Mouse (Mus musculus): ENCODE measurements around the gene Cdk5r1. TPM values are rescaled to one million over a fixed set of nuclear protein-coding genes. Genes with fewer than 3 reads are reported as not detected.

The Cdk5r1 gene
- polyA plus RNA-seq, 1 experiment: 0.84 TPM

DNA sequence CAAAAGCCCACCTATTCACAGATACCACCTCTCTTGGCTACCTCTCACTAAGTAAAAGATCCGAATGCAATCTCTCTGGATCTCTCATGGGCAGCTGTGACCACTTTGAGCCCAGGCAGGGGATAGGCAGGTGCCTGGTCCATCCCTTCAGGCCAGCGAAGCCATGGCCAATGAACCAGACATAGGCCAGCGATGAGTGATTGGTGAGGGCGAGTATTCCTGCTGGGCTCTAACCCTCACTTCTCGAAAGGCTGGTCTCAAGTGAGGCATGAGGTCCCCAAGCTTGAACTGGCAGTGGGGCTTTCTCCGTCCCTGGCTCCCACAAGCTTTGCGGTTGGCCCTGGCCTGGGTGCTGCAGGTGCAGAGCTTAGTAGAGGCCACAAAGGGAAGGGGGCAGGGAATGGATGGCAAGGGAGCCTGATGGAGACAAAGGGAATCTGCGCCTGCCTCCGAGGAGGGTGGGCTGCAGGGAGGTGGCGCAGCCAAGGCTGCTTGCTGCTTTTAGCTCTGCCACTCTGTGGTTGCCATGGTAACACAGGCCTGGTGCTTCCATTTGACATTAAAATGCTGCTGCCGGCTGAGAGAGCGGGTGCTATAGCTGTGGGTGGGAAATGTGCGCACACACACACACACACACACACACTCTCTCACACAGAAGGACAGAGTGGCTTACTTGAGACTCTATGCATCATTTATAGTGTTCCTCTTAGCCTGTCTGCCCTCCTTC is 27.1 kb downstream of the Cdk5r1 start:
- H3K4me1 ChIP-seq: peaks cover 65% of the 10 kb centered on the region
- no peaks in the 10 kb centered on the region for H3K36me3 ChIP-seq (replicated peaks; ENCODE audit: low read length)
- TF ChIP-seq FLI1 (IDR thresholded peaks at IDR 0.05; ENCODE audit: low read length): no peak
- no peak for TF ChIP-seq GATA1 (IDR thresholded peaks at IDR 0.05; ENCODE audit: borderline replicate concordance, low read length)
- peaks cover 3% of the 10 kb centered on the region; the same call in 1 of the 2 replicates for H3K9me3 ChIP-seq
- H3K4me3 ChIP-seq (replicated peaks): no peak overlapping the region
- peaks cover 34% of the 10 kb centered on the region for H3K27me3 ChIP-seq (replicated peaks)

DNA sequence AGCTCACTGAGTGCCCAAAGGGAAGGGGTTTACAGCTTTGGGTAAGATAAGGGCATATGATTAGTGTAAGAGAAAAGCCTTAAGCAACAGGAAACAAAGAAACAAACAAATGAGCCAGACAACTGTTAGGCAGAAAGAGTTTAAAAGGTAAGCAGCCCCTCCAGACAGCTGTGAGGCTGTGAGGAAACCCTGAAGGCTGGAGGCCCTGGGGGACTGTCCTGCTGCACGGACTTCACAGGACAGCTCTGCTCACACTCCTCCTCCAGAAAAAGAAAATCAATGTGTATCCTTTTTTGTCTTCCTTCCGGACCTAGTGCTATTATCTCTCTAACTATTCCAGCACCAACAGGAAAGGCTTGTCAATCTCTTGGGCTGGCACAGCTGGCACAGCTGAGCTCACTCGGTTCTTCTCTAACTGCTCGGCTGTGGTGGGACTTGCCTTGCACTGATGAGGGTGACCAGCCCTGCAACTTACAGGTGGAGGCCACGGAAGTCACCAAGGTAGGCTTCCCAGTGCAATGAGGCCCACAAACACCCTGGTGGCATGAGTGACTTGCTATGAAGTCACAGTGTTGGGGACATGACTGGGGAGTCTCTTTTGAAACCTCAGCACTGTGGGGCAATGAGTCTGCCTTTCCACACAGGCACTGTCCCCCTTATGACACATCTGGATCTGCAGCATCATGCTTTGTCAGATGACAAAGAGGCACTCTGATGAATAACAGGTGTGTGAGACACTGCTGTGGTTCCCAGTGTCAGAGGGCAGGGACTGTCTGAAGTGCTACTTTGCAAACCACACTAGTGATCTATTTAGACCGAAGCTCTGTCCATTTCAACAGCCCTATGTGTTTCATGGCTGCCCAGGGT is 27.9 kb downstream of the Cdk5r1 start:
- Histone ChIP-seq H3K4me1 (peaks cover 62% of the 10 kb centered on the region), H3K9me3 (peaks cover 3% of the 10 kb centered on the region; the same call in 1 of the 2 replicates), H3K4me3 (replicated peaks) (peak overlapping the region; percentile 57), H3K36me3 (replicated peaks; ENCODE audit: low read length) (no peaks in the 10 kb centered on the region), H3K27me3 (replicated peaks) (peaks cover 36% of the 10 kb centered on the region)
- TF ChIP-seq GATA1 (IDR thresholded peaks at IDR 0.05; ENCODE audit: borderline replicate concordance, low read length): no peak
- TF ChIP-seq FLI1 (IDR thresholded peaks at IDR 0.05; ENCODE audit: low read length): no peak

DNA sequence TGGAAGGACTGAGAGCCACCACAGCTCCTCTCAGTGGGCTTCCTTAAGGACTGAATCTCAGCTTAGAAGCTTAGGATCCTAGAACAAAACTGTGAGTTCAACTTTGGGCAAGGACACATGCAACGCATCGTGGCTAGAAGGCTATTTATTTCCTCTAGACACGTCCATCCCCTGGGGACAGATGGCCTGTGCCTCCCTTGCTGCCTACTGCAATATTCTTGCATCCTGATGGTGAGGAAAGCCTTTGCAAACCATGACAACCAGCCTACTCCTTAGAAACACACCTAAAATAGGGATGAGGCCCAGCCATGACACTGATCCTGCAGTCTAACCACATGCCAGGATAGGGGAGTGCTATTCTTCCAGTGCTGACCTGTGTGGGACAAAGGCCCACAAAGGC is 28.8 kb downstream of the Cdk5r1 start:
- TF ChIP-seq FLI1 (IDR thresholded peaks at IDR 0.05; ENCODE audit: low read length) (no peak), GATA1 (IDR thresholded peaks at IDR 0.05; ENCODE audit: borderline replicate concordance, low read length) (no peak)
- Histone ChIP-seq H3K4me3 (replicated peaks) (no peak overlapping the region), H3K9me3 (peaks cover 3% of the 10 kb centered on the region; the same call in 1 of the 2 replicates), H3K4me1 (peaks cover 61% of the 10 kb centered on the region), H3K36me3 (replicated peaks; ENCODE audit: low read length) (no peaks in the 10 kb centered on the region), H3K27me3 (replicated peaks) (peaks cover 39% of the 10 kb centered on the region)

DNA sequence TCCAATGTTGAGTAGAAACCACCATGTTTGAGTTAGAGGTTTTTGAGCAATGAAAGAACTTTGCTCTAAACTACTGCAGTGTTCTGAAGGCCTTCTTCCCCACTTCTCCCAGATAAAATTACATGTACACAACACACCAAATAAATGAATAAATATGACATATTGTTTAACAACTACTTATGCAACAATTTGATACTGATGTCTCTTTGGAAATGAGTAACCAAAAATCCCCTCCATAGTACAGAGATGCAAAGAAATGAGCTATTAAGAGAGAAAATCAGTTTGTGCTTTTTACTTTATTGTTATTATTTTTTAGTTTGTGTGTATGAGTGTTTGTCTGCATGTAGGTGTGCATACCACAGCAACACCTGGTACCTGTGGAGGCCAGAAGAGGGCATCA is 29.7 kb downstream of the Cdk5r1 start:
- Histone ChIP-seq H3K27me3 (replicated peaks) (peaks cover 36% of the 10 kb centered on the region), H3K36me3 (replicated peaks; ENCODE audit: low read length) (no peaks in the 10 kb centered on the region), H3K9me3 (peaks cover 3% of the 10 kb centered on the region; the same call in 1 of the 2 replicates), H3K4me1 (peaks cover 68% of the 10 kb centered on the region), H3K4me3 (replicated peaks) (no peak overlapping the region)
- no peak for TF ChIP-seq FLI1 (IDR thresholded peaks at IDR 0.05; ENCODE audit: low read length)
- no peak for TF ChIP-seq GATA1 (IDR thresholded peaks at IDR 0.05; ENCODE audit: borderline replicate concordance, low read length)

DNA sequence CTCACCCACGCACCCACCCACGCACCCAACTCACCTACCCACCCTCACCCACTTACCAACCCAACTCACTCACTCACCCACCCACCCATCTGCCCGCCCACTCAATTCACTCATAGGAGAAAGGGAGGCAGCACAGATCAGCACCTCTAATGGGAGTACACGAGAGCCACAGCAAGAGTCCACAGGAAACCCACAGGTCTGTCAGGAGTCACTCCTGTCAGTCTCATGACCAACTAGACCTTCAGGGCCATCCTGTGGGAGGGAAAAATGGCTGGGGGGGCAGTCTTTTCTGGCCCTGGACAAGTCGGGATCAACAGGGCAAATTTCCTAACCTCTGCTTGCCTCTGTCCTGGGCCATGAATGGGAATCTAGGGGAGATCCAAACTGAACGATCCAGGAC is 31.0 kb downstream of the Cdk5r1 start:
- H3K36me3 ChIP-seq (replicated peaks; ENCODE audit: low read length): no peaks in the 10 kb centered on the region
- no peak for TF ChIP-seq GATA1 (IDR thresholded peaks at IDR 0.05; ENCODE audit: borderline replicate concordance, low read length)
- TF ChIP-seq FLI1 (IDR thresholded peaks at IDR 0.05; ENCODE audit: low read length): no peak
- H3K9me3 ChIP-seq: peaks cover 3% of the 10 kb centered on the region; the same call in 1 of the 2 replicates
- H3K4me3 ChIP-seq (replicated peaks): peak overlapping the region; percentile 76
- H3K4me1 ChIP-seq: peaks cover 69% of the 10 kb centered on the region
- peaks cover 36% of the 10 kb centered on the region for H3K27me3 ChIP-seq (replicated peaks)

DNA sequence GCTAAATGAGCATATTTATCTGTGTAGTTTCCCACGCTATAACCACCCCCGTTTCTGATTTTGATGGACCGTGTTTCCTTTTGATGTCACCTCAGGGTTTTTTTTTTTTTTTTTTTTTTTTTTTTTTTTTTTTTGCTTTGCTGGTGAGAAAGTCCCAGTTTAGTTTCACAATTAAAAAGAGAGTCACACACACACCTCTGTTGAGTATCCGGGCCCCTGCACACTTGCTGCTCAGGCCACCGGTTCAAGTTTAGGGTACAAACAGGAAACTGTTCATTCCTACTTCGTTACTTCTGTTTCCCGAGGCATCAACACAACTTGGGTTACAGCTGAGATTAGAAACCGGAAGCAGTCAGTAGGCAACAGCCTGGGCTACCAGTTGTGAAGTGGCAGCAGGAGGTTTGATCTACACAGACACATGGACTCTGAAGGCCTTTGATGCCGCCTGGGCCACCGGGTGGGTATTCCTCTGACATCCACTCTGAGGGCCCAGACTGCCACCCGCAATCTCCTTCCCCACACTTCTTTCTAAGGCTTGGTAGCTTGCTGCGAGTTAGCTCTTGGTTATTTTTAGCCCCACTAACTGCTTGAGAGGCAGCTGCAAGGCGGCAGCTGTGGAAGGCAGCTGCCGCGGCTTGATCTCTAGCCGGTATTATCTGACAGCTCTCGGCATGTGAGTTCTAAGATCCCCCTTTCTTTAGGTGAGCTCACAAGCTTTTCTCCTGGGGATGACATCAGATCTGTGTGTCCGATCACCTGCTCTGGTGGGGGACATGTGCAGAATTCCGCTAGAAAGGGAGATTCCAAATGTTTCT is 31.7 kb downstream of the Cdk5r1 start:
- Histone ChIP-seq H3K9me3 (peaks cover 3% of the 10 kb centered on the region; the same call in 1 of the 2 replicates), H3K4me3 (replicated peaks) (peak overlapping the region; percentile 85), H3K27me3 (replicated peaks) (peaks cover 30% of the 10 kb centered on the region), H3K36me3 (replicated peaks; ENCODE audit: low read length) (no peaks in the 10 kb centered on the region), H3K4me1 (peaks cover 73% of the 10 kb centered on the region)
- no peak for TF ChIP-seq GATA1 (IDR thresholded peaks at IDR 0.05; ENCODE audit: borderline replicate concordance, low read length)
- no peak for TF ChIP-seq FLI1 (IDR thresholded peaks at IDR 0.05; ENCODE audit: low read length)

DNA sequence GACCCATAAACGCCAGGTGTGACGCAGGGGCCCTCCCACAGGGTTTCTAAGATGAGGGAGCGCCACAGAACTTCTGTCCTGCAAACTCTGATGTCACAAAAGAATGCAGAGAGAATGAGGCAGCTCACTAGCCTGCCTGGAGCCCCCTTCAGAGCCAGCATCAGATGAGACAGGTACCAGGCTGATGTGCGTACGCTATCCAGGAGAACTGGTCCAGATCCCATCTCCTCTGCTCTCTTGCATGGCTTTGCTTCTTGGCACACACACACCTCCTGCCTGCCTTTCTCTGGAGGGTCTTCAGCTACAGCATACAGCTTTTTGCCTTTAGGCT is 32.3 kb downstream of the Cdk5r1 start:
- Histone ChIP-seq H3K4me1 (peaks cover 73% of the 10 kb centered on the region), H3K36me3 (replicated peaks; ENCODE audit: low read length) (no peaks in the 10 kb centered on the region), H3K27me3 (replicated peaks) (peaks cover 24% of the 10 kb centered on the region), H3K4me3 (replicated peaks) (peak overlapping the region; percentile 85), H3K9me3 (peaks cover 3% of the 10 kb centered on the region; the same call in 1 of the 2 replicates)
- TF ChIP-seq GATA1 (IDR thresholded peaks at IDR 0.05; ENCODE audit: borderline replicate concordance, low read length) (no peak), FLI1 (IDR thresholded peaks at IDR 0.05; ENCODE audit: low read length) (no peak)

DNA sequence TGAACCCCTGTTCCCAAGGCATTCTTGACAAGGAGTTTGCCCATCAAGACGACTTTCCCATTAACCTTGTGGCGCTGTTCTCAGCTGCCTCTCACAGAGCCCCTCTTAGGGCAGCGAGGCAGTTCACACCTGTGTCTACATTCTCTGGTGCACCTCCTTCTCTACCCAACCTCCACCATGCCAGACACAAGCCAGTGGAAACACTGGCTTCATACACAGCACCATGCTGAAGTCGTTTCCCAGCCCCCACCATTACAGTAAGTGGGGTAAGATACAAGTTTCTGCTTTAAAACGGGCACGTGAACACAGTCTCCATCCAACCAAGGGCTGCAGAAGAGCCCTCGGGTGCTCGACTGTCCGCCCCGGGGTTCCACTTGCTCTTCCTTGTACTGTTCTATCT is 33.3 kb downstream of the Cdk5r1 start:
- no peak for TF ChIP-seq GATA1 (IDR thresholded peaks at IDR 0.05; ENCODE audit: borderline replicate concordance, low read length)
- TF ChIP-seq FLI1 (IDR thresholded peaks at IDR 0.05; ENCODE audit: low read length): no peak
- Histone ChIP-seq H3K4me1 (peaks cover 66% of the 10 kb centered on the region), H3K4me3 (replicated peaks) (no peak overlapping the region), H3K36me3 (replicated peaks; ENCODE audit: low read length) (no peaks in the 10 kb centered on the region), H3K27me3 (replicated peaks) (peaks cover 21% of the 10 kb centered on the region), H3K9me3 (peaks cover 3% of the 10 kb centered on the region; the same call in 1 of the 2 replicates)

DNA sequence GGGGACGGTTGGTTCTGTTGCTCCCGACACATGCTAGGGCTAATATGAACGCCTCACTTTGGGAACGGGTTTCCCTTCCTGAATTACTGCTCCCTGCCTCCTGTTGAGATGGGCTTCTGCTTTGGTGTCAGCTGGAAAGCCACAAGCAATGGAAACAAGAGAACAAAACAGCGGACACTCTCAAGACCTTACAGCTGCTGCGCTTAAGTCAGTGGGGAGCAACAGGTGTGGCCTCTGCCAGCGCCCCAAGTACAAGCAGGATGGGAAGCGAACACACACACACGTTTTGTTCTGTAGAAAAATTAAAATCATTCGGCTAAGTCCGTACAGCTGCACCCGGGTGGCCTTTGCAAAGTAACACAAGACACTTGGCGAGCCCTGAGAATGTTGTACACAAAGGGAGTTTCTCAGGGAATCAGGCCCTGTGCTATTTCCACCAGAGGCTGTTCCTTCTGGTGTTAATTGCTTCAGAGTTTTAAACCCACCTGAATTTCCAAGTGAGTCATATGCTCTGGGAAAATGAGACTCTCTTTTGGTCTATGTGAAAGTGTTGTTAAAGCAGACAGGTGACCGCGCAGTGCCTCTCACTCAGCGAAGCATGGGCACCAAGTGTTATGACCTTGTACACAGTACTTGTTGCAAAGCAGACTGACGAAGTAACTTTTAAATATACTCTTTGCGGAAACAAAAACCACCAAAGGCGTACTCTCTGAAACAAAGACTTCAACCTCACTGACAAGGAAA is 35.7 kb downstream of the Cdk5r1 start:
- Histone ChIP-seq H3K27me3 (replicated peaks) (peaks cover 25% of the 10 kb centered on the region), H3K4me3 (replicated peaks) (no peak overlapping the region), H3K36me3 (replicated peaks; ENCODE audit: low read length) (no peaks in the 10 kb centered on the region), H3K9me3 (no peaks in the 10 kb centered on the region), H3K4me1 (peaks cover 56% of the 10 kb centered on the region)
- TF ChIP-seq GATA1 (IDR thresholded peaks at IDR 0.05; ENCODE audit: borderline replicate concordance, low read length) (no peak), FLI1 (IDR thresholded peaks at IDR 0.05; ENCODE audit: low read length) (no peak)

Measured in megakaryocyte, embryonic 14.5 days (primary cell).